Mouse (Mus musculus) left cerebral cortex, postnatal 36 days (tissue): Measurements from ENCODE around the gene B3gnt9. TPM values are rescaled to one million over a fixed set of nuclear protein-coding genes. Genes with fewer than 3 reads are reported as not detected.

Experiments
- DNase-seq, 2 experiments: peaks; one replicate each; pipeline ENCODE4 v3.0.0; 2021 to 2022; ENCODE audit warnings: low spot score in 2 of 2, mixed read lengths in 1 of 2
- intact Hi-C: fragments of 180-260 bp; cut with DNase I; formaldehyde crosslinking; loops from one replicate; pipeline ENCODE4 v1.15.1; 2025
- total RNA-seq, 2 experiments: library from RNA; stranded (reverse); gene quantifications; 2 replicates each; pipeline ENCODE4 v1.2.3; 2021

Gene B3gnt9
- total RNA-seq, 2 experiments from 2014 or later, result 2.4 to 5.0 TPM

DNA sequence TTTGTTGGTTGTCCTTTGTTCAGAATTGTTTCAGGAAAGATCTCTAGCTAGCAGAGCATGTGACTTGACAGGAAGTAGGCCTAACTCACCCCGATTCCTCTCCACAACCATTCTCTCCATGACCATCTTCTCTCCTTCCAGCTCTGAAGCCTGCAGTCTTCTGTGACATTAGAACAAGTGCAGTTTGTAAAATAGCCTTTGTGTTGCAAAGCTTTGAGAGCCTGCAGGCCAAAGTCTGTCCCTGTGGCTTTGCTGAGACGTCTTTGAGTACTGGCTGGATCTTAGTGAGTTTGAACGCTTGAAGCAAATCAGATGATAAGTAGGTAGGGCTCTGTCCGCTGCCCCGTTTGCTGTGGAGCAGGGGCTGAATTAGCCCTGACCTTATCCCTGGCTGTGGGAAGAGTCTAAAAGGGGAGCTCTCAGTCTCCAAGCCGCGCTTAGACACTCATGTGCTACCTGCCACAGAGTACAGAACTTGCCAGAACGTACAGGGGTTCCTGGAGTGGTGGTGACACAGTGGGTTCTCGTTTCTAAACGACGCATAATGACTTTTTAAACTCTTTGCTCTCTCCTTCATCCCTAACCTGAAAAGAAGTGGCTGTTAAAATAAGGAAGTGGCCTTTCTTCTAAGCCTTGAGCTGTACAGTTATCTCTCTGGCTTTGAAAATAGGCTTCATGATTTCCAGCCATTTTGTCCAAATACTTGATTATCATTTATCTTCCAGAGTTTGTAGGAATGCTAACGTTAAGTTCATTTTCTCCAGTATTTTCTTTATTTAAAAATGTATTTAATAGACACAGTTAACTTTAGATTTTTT is 23.2 kb downstream of the B3gnt9 start:
- DNase-seq, result no peak
- intact Hi-C loops, result no loop called here

GRCm38 (mm10) chr8:105225917-105226316 is 29.0 kb downstream of the B3gnt9 start:
- intact Hi-C loops, result no loop called here
- no peak for DNase-seq

GRCm38 (mm10) chr8:105225272-105225593 is 29.7 kb downstream of the B3gnt9 start:
- intact Hi-C loops, result no loop called here
- no peak for DNase-seq

- DNase-seq, result peak; percentile 94 to 95
- intact Hi-C loops, result loop anchor here (5.0 kb wide), 1 partner anchor 582 kb away; the partner anchor contains the start of gene Ciao2b
Observed at GRCm38 (mm10) chr8:105224413-105225271, 30.3 kb downstream of the B3gnt9 start, which contains the start of gene D230025D16Rik. TSS of gene D230025D16Rik (plus strand) at chr8:105225145.

DNA sequence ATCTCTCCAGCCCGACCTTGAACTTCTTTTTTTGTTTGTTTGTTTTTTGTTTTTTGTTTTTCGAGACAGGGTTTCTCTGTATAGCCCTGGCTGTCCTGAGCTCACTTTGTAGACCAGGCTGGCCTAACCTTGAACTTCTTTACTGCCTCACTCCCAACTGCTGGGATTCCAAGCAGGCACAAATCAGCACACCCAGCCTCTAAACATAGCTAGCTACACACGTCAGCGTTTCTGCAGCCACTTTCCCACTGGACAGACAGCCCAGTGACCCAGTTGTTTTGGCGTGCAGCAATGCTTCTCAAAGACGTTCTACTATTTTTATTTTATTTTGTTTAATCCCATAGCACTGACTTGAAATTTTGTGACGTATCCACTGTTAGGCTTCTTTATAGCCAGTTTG is 31.1 kb downstream of the B3gnt9 start:
- intact Hi-C loops, result loop anchor here (5.0 kb wide), 1 partner anchor 582 kb away; the partner anchor contains the start of gene Ciao2b
- no peak for DNase-seq

DNA sequence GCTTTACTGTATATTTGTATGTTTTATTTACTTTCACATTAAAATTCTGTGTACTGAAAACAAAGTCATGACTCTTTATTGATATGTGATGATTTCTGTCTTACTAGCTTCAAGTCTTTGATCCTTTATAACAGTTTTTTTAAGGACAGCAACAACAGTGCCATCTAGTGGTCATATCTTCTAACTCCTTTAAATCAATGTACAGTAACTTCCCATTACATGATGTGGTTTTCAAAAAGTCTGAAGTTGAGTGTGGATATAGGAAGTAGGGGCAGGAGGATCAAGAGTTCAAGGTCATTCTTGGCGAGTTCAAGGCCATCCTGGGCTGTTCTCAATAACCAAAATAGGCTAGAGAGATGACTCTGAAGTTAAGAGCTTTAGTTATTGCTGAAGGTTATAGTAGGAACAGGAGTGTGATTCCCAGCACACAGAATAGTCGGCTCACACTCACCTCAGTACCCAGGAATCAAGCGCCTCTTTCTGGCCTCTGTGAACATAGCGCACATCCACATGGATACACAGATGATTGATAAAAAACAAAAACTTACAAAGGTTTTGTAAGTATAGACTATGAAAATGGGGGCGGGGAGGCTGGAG is 36.9 kb downstream of the B3gnt9 start:
- DNase-seq, result no peak
- intact Hi-C loops, result loop anchor here (2.0 to 10.0 kb wide), 4 partner anchors 79 to 561 kb away; no protein-coding TSS in a partner anchor

DNA sequence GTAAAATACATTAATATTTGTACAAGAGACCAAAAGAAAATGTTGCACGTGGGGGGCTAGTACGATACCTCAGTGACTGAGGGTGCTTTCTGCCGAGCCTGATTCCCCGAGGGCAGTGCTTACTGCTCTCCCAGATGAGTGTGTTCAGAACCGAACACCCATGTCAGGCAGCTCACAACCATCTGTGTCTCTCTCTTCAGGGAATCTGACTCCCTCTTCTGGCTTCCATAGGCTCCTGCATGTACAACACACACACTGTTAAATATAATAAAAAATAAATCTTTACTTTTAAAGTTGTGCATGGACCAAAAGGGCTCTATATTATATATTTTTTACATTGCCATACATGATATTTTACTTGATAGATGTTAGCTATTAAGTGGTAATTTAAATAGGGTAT is 40.8 kb downstream of the B3gnt9 start:
- DNase-seq, result no peak
- intact Hi-C loops, result loop anchor here (10.0 kb wide), 1 partner anchor 469 kb away; no protein-coding TSS in a partner anchor

GRCm38 (mm10) chr8:105209153-105210110 is 45.5 kb downstream of the B3gnt9 start:
- intact Hi-C loops, result loop anchor here (5.0 to 10.0 kb wide), 2 partner anchors 37 to 465 kb away; partner anchors contain the start of gene Cbfb
- DNase-seq, result no peak

GRCm38 (mm10) chr8:105207675-105208273 is 47.2 kb downstream of the B3gnt9 start:
- intact Hi-C loops, result loop anchor here (5.0 kb wide), 1 partner anchor 35 kb away; the partner anchor contains the start of gene Cbfb

DNA sequence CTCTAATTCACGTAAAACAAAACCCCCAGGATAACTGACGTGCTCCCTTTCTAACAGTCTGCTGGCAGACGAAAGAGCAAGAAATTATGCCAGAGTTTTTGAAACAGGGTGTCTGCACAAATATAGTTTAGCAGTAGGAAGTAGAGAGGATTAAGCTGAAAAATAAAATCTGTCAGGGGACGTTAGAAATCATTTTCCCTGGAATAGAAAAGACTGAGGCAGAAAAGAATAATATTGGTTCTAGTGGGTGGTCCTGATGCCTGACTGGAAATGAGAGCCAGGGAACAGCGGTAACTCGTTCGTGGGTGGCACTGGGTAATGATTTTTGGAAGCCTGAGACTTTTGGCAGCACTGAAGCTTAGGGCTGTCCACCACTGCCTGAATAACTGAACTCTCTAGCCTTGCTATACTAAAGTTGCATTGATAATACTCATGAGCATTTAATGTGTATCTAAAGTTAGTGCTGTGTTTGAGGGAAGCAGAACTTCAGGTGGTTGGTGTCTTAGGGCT is 48.1 kb downstream of the B3gnt9 start:
- intact Hi-C loops, result loop anchor here (5.0 kb wide), 1 partner anchor 35 kb away; the partner anchor contains the start of gene Cbfb
- DNase-seq, result no peak

More at GRCm38 (mm10) chr8:105207675-105208273, 47.2 kb downstream of the B3gnt9 start:
- no peak for DNase-seq

GRCm38 (mm10) chr8:105205748-105206147 is 49.2 kb downstream of the B3gnt9 start:
- no peak for DNase-seq
- intact Hi-C loops, result loop anchor here (5.0 kb wide), 1 partner anchor 33 kb away; the partner anchor contains the start of gene Cbfb

Other genes starting within 250 kb of the B3gnt9 start
- gene Ces3a, start 206.6 kb downstream of the B3gnt9 start, total RNA-seq, result not detected
- not detected for gene Ces3b, start 171.4 kb downstream of the B3gnt9 start, total RNA-seq
- gene Ces4a, start 123.4 kb downstream of the B3gnt9 start, total RNA-seq, result not detected
- gene Cbfb, start 84.5 kb downstream of the B3gnt9 start, total RNA-seq, result 10 to 100 TPM; 21.4 to 24.1 TPM
- 10 to 100 TPM; 37.8 to 38.5 TPM for gene D230025D16Rik, start 30.0 kb downstream of the B3gnt9 start, total RNA-seq
- gene Tradd, start 9.5 kb upstream of the B3gnt9 start, total RNA-seq, result 1 to 10 TPM; 7.2 to 7.5 TPM
- 1 to 10 TPM in 1 of 2 experiments, under 1 TPM in 1; 0.86 to 1.4 TPM for gene Fbxl8, start 9.5 kb upstream of the B3gnt9 start, total RNA-seq
- gene Hsf4, start 14.6 kb upstream of the B3gnt9 start, total RNA-seq, result 10 to 100 TPM; 11.5 to 12.0 TPM
- 10 to 100 TPM in 1 of 2 experiments, 1 to 10 TPM in 1; 9.2 to 11.8 TPM for gene Nol3, start 21.0 kb upstream of the B3gnt9 start, total RNA-seq
- 10 to 100 TPM; 24.2 to 27.1 TPM for gene 4931428F04Rik, start 34.7 kb upstream of the B3gnt9 start, total RNA-seq
- 1 to 10 TPM in 1 of 2 experiments, under 1 TPM in 1; 0.79 to 1.8 TPM for gene Exoc3l, start 40.9 kb upstream of the B3gnt9 start, total RNA-seq
- 10 to 100 TPM; 32.4 to 33.7 TPM for gene E2f4, start 42.5 kb upstream of the B3gnt9 start, total RNA-seq
- 1 to 10 TPM; 1.0 to 1.7 TPM for gene Elmo3, start 50.4 kb upstream of the B3gnt9 start, total RNA-seq
- gene Lrrc29, start 71.1 kb upstream of the B3gnt9 start, total RNA-seq, result 1 to 10 TPM; 3.7 to 7.3 TPM
- gene Tmem208, start 71.2 kb upstream of the B3gnt9 start, total RNA-seq, result 10 to 100 TPM; 38.5 to 43.6 TPM
- gene Fhod1, start 92.8 kb upstream of the B3gnt9 start, total RNA-seq, result 1 to 10 TPM; 2.3 to 3.7 TPM
- 10 to 100 TPM; 34.1 to 44.5 TPM for gene Slc9a5, start 93.7 kb upstream of the B3gnt9 start, total RNA-seq
- 1 to 10 TPM; 1.3 to 5.5 TPM for gene Plekhg4, start 118.1 kb upstream of the B3gnt9 start, total RNA-seq
- gene Kctd19, start 158.3 kb upstream of the B3gnt9 start, total RNA-seq, result not detected
- under 1 TPM; 0.32 to 0.37 TPM for gene Lrrc36, start 158.4 kb upstream of the B3gnt9 start, total RNA-seq
- 10 to 100 TPM; 36.1 to 46.4 TPM for gene Tppp3, start 216.4 kb upstream of the B3gnt9 start, total RNA-seq
- 10 to 100 TPM; 33.2 to 45.3 TPM for gene Zdhhc1, start 241.7 kb upstream of the B3gnt9 start, total RNA-seq